Mouse (Mus musculus): Measurements from ENCODE around the gene Pex7. TPM values are rescaled to one million over a fixed set of nuclear protein-coding genes. Genes with fewer than 3 reads are reported as not detected.

The Pex7 gene
- polyA plus RNA-seq, 1 experiment = 36.7 TPM

DNA sequence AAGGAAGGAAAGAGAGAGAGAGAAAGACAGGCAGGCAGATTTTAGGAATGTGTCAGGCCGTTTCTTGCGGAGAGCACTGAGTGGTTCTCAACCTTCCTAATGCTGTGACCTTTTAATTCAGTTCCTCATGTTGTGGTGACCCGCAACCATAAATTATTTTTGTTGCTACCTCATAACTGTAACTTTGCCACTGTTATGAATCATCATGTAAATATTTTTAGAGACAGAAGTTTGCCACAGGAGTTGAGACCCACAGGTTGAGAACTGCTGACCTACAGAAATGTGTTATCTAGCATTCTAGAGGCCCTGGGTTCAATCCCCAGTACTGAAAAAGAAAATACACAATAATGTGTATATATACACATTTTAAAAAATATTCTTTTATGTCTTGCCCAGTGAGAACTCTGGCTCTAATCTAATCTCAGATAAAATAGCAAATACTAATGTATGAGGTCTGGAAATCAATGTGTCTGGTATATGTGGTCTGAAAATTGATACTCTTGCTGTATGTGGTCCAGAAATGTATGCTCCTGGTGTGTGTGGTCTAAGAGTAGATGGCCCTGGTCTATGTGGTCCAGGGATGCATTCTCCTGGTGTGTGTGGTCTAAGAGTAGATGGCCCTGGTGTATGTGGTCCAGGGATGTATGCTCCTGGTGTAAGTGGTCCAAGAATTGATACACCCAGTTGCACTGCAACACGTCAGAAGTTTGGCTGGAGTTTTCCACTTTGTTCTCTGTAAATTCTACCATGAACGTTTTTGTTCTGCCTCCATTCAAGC, 76.2 kb downstream of the Pex7 start:
- Histone ChIP-seq H3K27me3 (ENCODE audit: control insufficient read depth, insufficient read depth, low read length, poor library complexity, severe bottlenecking) (no peaks in the 10 kb centered on the region; the same call in 1 of the 2 replicates), H3K9ac (ENCODE audit: low read depth, poor library complexity, severe bottlenecking) (no peak overlapping the region), H3K36me3 (ENCODE audit: control insufficient read depth, insufficient read depth, low read length, poor library complexity, severe bottlenecking) (no peaks in the 10 kb centered on the region), H3K27ac (ENCODE audit: insufficient read depth, low read length) (no peak overlapping the region), H3K9me3 (replicated peaks; ENCODE audit: control insufficient read depth, insufficient read depth, low read length, poor library complexity, severe bottlenecking) (no peaks in the 10 kb centered on the region), H3K4me1 (ENCODE audit: control insufficient read depth, insufficient read depth, low read length) (peaks cover 3% of the 10 kb centered on the region), H3K4me3 (ENCODE audit: low read depth, low read length) (no peak overlapping the region)
- no peak for TF ChIP-seq EP300 (IDR thresholded peaks at IDR 0.05; ENCODE audit: insufficient read depth, low read depth, low read length)
- no peak for TF ChIP-seq CTCF (IDR thresholded peaks at IDR 0.05; ENCODE audit: low read depth, low read length)
- TF ChIP-seq POLR2A (IDR thresholded peaks at IDR 0.05; ENCODE audit: insufficient read depth, low read length) = no peak

DNA sequence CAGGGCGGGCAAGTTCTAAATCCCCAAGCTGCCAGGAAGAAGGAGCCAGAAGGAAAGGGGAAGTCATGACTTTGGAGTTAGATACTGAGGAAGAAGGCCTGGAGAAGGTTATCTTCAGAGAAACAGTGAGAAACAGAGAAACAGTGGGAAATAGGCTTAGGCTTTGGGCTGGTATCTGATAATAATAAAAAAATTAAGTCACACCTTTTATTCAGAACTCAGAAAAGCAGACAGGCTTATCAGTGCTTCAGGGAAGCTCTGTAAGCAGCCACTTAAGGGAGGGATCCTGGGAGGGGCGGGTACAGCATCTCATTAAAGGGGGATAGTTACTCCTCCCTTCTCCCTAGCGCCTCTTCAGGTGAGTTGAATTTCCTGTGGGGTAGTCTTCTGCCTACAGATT, 86.5 kb downstream of the Pex7 start:
- H3K27ac ChIP-seq (ENCODE audit: insufficient read depth, low read length) = no peak overlapping the region
- H3K9ac ChIP-seq (ENCODE audit: low read depth, poor library complexity, severe bottlenecking) = no peak overlapping the region
- no peak for TF ChIP-seq CTCF (IDR thresholded peaks at IDR 0.05; ENCODE audit: low read depth, low read length)
- no peak for TF ChIP-seq EP300 (IDR thresholded peaks at IDR 0.05; ENCODE audit: insufficient read depth, low read depth, low read length)
- TF ChIP-seq POLR2A (IDR thresholded peaks at IDR 0.05; ENCODE audit: insufficient read depth, low read length) = no peak
- no peaks in the 10 kb centered on the region for H3K9me3 ChIP-seq (replicated peaks; ENCODE audit: control insufficient read depth, insufficient read depth, low read length, poor library complexity, severe bottlenecking)
- no peak overlapping the region for H3K4me3 ChIP-seq (ENCODE audit: low read depth, low read length)
- no peaks in the 10 kb centered on the region for H3K27me3 ChIP-seq (ENCODE audit: control insufficient read depth, insufficient read depth, low read length, poor library complexity, severe bottlenecking)
- no peaks in the 10 kb centered on the region for H3K36me3 ChIP-seq (ENCODE audit: control insufficient read depth, insufficient read depth, low read length, poor library complexity, severe bottlenecking)
- H3K4me1 ChIP-seq (ENCODE audit: control insufficient read depth, insufficient read depth, low read length) = no peaks in the 10 kb centered on the region

DNA sequence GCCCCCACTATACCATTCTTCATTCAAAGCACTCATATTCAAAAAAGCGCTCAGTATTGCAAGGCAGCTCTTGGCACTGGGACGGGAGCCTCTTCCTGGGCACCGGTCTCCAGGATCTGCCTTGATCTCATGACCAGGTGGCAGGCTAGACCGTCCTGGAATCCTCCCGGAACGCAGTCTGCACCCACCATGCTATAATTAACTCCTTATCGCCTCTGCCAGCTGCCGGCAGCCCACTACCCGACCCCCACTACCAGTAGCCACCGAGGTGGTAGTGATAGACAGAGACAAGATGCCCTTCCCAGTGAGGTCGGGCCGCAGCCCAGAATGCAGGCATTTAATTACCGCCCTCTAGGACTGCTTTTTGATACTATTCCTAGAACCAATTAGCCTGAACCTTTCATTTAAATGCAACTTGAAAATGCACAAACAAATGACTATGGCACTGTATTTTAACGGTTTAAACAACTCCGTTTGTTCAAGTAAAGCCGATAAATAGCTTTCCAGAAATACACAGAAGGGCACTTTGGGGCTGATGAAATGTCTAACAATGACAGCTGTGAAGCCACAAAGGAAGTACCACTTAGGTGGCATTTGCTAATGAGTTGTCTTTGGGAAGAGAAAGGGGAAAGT, 88.7 kb downstream of the Pex7 start:
- no peaks in the 10 kb centered on the region for H3K36me3 ChIP-seq (ENCODE audit: control insufficient read depth, insufficient read depth, low read length, poor library complexity, severe bottlenecking)
- no peaks in the 10 kb centered on the region for H3K9me3 ChIP-seq (replicated peaks; ENCODE audit: control insufficient read depth, insufficient read depth, low read length, poor library complexity, severe bottlenecking)
- no peak overlapping the region for H3K27ac ChIP-seq (ENCODE audit: insufficient read depth, low read length)
- no peak overlapping the region for H3K9ac ChIP-seq (ENCODE audit: low read depth, poor library complexity, severe bottlenecking)
- TF ChIP-seq CTCF (IDR thresholded peaks at IDR 0.05; ENCODE audit: low read depth, low read length) (no peak), EP300 (IDR thresholded peaks at IDR 0.05; ENCODE audit: insufficient read depth, low read depth, low read length) (no peak), POLR2A (IDR thresholded peaks at IDR 0.05; ENCODE audit: insufficient read depth, low read length) (no peak)
- H3K27me3 ChIP-seq (ENCODE audit: control insufficient read depth, insufficient read depth, low read length, poor library complexity, severe bottlenecking) = no peaks in the 10 kb centered on the region
- H3K4me1 ChIP-seq (ENCODE audit: control insufficient read depth, insufficient read depth, low read length) = no peaks in the 10 kb centered on the region
- H3K4me3 ChIP-seq (ENCODE audit: low read depth, low read length) = no peak overlapping the region

DNA sequence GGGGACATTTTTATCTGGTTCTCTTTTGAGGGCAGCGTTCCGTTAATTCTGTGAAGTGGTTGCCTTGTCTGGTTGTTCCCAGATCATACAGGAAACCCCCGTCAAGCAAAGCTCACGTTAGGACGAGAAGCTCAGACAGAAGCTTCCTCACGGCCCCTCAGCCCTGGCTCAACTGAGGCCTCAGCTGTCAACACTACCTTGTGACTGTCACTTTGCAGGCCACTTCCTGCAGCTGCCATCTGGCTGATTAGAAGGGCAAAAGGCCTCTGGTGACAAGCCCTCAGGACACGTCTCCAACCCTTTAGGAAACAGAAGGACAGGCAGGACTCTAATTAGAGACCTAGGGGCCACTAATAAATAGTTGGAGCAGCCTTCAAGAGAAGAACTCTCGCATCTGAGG, 92.1 kb downstream of the Pex7 start:
- H3K9me3 ChIP-seq (replicated peaks; ENCODE audit: control insufficient read depth, insufficient read depth, low read length, poor library complexity, severe bottlenecking) = no peaks in the 10 kb centered on the region
- no peaks in the 10 kb centered on the region for H3K36me3 ChIP-seq (ENCODE audit: control insufficient read depth, insufficient read depth, low read length, poor library complexity, severe bottlenecking)
- no peak overlapping the region for H3K27ac ChIP-seq (ENCODE audit: insufficient read depth, low read length)
- H3K9ac ChIP-seq (ENCODE audit: low read depth, poor library complexity, severe bottlenecking) = no peak overlapping the region
- TF ChIP-seq CTCF (IDR thresholded peaks at IDR 0.05; ENCODE audit: low read depth, low read length) = no peak
- no peak for TF ChIP-seq POLR2A (IDR thresholded peaks at IDR 0.05; ENCODE audit: insufficient read depth, low read length)
- TF ChIP-seq EP300 (IDR thresholded peaks at IDR 0.05; ENCODE audit: insufficient read depth, low read depth, low read length) = no peak
- H3K4me1 ChIP-seq (ENCODE audit: control insufficient read depth, insufficient read depth, low read length) = no peaks in the 10 kb centered on the region
- no peaks in the 10 kb centered on the region for H3K27me3 ChIP-seq (ENCODE audit: control insufficient read depth, insufficient read depth, low read length, poor library complexity, severe bottlenecking)
- no peak overlapping the region for H3K4me3 ChIP-seq (ENCODE audit: low read depth, low read length)

DNA sequence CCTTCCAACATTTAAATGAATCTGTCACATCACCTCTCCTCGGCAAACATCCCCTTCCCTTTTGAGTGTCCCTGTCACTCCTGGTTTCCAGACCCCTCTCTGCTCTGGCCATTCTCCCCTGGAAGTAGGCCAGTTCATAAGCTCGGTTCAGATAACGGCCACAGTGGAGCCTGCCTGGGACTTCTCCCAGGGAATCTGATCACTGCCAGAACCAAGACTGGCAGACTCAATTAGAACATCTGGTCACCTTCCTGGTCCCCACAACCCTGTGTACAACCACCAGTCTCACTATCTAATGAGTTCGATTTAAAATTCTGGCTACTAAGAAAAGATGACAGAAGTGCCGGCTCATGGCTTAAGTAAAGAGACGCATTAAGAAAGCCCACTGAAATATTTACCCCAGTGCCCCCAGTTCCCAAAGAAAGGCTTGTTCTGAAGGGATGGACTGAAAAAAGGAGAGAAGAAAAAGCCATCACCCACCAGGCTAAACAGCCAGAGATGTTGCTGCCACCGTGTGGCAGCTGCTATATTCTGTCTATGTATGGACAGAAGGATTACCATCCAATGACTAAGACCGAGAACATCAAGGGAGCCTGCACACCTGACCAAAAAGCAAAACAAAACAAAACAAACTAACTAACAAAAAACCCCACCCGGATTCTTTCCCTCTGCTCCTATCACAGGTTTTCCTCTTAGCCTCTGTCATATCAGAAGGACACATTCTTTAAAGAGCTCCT, 95.9 kb downstream of the Pex7 start:
- H3K4me1 ChIP-seq (ENCODE audit: control insufficient read depth, insufficient read depth, low read length) = no peaks in the 10 kb centered on the region
- no peak overlapping the region for H3K9ac ChIP-seq (ENCODE audit: low read depth, poor library complexity, severe bottlenecking)
- no peak overlapping the region for H3K4me3 ChIP-seq (ENCODE audit: low read depth, low read length)
- no peak for TF ChIP-seq POLR2A (IDR thresholded peaks at IDR 0.05; ENCODE audit: insufficient read depth, low read length)
- no peak for TF ChIP-seq EP300 (IDR thresholded peaks at IDR 0.05; ENCODE audit: insufficient read depth, low read depth, low read length)
- TF ChIP-seq CTCF (IDR thresholded peaks at IDR 0.05; ENCODE audit: low read depth, low read length) = peak; percentile 31
- H3K9me3 ChIP-seq (replicated peaks; ENCODE audit: control insufficient read depth, insufficient read depth, low read length, poor library complexity, severe bottlenecking) = no peaks in the 10 kb centered on the region
- H3K27ac ChIP-seq (ENCODE audit: insufficient read depth, low read length) = no peak overlapping the region
- no peaks in the 10 kb centered on the region for H3K36me3 ChIP-seq (ENCODE audit: control insufficient read depth, insufficient read depth, low read length, poor library complexity, severe bottlenecking)
- no peaks in the 10 kb centered on the region for H3K27me3 ChIP-seq (ENCODE audit: control insufficient read depth, insufficient read depth, low read length, poor library complexity, severe bottlenecking)

Data from ES-Bruce4 (cell line).